Mouse (Mus musculus) thymus, postnatal 14 days (tissue): Measurements from ENCODE around the gene Tmem229a.

Experiments used
- DNase-seq: peaks from one replicate; pipeline ENCODE4 v3.0.0; 2021

Tmem229a gene

DNA sequence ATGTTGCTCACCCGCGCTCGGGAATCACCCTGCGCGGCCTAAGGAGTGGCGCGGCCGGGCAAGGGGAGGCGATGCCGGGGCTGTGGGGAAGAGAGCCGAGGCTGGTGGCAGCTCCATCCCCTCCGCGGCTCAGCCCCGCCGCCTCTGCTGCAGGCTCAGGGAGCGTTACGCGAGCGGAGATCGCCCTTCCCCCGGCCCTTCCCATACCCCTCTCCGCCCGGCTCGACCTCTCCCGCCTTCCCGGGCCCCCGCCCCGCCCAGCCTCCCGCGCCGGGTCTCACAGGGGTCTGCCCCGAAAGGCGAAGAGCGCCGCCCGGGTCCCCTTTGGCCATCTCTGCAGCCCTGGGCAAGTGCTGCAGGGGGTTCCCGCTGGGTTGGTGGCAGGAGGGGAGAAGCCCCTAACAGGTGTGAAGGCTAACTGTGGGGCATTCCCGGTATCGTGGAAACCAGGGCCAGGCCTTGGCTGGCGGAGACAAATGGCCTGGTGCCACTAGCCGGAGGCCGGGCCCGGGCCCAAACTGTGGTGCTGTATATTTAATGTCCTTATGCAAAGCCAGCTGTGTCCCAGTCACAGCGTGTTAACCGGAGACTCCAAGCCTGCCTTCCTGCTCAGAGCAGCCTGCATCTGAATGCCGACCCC lies at the start of gene Tmem229a:
Gene Tmem229a (minus strand): TSS at position 352 of the 640 bp plus-strand sequence.
- peak; percentile 2 for DNase-seq

DNA sequence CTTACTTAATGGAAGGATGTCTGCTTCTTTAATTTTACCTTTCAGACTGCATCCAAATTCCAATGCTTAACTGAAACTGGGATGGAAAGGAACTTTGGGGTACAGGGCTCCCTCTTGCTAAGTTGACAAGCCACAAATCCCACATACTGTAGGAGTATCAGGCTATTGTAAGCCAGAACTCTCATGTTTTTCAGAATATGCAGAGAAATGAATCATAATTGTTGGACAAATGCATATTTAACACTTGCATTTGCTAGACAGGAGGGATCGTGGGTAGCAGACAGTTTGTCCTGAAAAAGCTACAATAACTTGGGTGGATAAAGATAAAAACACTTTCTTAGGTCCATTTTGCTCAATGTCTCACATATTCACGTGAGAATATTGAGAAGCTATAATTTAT lies 37.7 kb upstream of the Tmem229a start:
- no peak for DNase-seq

DNA sequence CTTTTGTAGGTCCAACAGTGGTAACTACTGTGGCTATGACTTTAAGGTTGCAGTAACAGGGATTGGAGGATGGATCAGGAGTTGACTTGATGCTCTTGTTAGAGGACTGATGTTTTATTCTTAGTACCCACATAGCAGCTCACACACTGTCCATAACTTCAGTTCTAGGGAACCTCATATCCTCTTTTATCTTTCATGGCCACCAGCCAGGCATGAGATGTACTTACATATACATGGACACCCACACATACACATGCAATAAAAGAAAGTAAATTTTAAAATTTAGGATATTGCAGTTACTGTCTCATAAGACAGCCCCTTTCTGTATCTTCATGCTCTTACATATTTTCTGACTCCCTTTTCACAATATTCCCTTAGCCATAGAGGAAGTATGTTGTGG lies 33.7 kb upstream of the Tmem229a start:
- DNase-seq: no peak

DNA sequence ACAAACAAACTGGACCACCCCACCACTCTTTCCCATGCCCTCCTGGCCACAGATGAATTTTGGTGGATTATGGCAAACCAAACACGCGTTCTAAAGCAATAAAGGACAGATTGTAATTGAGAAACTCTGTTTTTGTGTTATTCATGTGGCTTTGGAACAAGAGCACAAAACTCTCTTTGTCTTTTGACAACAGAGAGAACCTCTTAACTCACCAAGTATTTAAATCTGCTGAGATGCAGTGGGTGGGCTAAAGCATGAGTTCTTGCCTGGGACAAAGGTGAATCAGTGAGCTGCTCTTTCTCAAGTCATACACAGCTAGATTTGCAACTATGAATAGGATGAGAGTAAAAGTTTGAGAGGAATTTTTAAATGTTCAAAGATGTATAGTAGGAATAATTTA lies 20.1 kb upstream of the Tmem229a start:
- DNase-seq: no peak

DNA sequence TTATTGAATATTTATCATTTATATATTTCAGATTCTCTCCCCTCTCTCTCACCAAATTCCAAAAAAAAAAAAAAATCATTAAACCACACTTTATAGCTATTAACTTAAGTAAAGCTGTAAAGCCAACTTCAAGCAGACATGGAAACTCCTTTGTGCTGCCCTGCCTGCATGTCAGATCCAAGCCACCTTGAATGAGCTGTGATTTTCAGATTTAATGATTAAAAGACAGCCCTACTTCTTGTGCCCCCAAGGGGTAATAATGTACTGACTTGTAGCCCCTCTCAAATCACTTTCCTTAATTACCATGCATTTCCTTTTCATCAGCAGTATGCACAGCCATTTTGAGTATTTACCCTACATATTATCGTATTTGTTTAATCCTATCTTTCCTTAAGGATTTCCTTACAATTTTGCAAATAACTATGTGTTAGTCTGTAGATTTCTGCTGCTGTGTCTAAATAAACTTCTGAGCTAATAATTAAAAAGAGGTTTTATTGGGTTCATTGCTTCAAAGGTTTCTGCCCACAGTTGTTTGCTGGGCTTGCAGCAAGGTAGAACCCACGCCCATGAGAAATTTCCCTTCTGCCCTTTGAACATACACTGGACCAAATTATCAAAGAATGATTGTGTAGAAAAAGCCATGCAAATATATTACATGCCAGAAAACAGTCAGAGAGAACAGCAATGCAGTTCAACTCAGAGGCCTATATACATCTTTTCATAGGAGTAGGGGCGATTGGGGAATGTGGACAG lies 12.6 kb upstream of the Tmem229a start:
- no peak for DNase-seq

DNA sequence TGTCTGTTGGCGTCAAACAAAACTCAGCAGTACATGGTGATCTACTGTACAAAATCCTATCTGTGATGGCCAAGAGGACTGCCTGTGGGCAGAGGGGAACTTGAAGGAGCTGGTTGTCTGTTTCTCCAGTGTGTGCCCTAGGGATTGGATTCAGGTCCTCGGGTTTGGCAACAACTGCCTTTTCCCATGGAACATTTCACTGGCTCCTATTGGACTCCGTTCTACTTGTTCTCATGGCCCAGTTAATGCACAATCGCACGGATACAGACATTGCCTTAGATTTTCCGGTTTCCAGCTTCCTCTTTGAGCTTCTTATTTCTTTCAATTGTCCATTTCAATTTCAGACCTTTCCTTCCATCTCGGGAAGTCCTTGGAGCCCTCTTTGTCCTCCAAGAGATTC lies 11.6 kb upstream of the Tmem229a start:
- DNase-seq: no peak

DNA sequence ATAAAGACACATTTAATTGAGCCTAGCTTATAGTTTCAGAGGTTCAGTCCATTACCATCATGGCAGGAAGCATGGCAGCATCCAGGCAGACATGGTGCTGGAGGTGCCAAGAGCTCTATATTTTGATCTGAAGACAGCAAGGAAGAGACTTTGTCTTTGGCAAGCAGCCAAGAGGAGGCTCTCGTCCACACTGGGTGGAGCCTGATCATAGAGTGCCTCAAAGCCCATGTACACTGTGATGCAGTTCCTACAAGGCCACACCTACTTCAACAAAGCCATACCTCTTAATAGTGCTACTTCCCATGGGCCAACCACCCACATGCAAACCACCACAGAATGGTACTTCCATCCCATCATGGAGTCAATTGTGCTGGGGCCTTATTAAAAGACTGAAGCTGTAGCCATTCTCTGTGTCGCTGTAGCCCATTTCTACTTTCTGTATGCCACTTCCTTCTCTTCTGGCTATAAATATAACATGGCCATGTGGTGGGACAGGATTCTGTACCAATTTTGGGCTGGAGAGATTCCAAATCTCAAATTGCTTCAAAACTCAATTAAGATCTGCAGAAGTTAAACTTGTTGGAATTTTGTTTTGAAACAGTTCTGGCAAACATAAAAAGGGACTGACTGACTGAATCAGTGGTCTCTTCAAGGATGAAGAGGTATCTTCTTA lies 10.0 kb upstream of the Tmem229a start:
- DNase-seq: no peak

DNA sequence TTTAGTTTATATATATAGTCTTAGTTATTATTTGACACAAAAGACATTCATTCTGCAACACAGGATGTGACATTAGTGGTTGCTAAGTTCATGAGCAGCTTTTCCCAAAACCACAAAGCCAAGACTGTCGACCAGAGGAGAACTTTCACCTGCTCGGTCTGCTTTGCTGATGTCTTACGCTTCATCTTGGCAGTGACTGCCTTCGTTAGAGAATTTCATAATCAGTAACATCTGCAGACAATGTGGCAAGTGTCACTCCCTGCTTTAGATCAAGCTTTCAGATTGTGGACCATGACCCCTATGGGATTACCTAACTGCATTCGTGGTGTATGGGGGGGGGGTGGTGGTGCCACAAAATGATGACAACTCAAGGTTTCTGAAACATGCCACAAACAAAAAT lies 7.7 kb upstream of the Tmem229a start:
- DNase-seq: no peak

DNA sequence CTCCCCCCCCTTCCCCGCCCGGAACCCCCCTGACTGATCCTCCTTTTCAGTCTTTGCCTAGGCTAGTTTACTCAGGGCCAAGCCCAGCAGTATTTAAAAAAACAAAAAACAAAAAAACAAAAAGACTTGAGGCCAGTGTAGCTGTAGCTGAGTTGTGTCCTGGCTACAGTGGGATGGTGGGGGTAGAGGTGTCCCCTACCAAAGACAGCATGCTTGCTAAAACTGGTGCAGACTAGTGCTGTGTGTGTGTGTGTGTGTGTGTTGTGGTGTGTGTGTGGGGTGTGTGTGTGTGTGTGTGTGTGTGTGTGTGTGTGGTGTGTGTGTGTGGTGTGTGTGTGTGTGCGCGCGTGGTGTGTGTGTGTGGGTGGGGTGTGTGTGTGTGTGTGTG lies 483 bp upstream of the Tmem229a start:
- DNase-seq: no peak

DNA sequence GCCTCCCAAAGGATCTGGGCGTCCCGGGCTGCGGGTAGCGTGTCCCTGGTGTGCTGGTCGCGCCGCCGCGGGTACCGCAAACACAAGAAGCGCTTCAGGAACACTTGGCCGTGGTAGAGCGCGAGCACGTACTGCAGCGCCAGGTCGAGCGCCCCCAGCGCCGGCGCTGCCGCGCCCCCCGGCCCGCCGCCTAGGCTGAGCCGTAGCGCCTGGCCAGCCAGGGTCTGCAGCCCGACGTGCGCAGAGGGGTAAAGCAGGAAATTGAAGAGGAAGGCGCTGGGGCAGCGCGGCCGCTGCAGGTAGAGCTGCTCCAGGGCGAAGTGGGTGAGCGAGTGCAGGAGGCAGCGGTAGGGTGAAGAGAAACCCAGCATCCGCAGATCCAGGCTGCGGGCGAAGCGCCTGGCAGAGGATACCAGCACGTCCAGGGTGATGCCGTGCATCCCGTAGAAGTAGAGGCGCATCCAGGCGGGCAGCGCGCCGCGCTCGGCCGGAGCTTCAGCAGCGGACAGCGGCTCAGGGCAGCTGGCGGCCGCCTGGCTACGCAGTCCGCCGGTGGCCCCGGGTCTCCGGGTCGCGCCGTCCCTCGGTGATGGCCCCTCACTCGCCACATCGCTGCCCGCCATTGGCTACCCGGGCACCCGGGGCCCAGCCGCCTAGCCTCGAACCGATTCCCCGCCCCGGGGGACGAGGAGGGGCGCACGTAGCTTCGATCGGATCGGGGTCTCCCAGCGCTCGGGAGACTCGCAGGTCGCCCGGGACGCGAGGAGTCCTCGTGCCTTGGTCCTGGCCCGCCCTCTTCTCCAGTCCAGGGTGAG lies 759 bp downstream of the Tmem229a start:
- peak; percentile 4 for DNase-seq

DNA sequence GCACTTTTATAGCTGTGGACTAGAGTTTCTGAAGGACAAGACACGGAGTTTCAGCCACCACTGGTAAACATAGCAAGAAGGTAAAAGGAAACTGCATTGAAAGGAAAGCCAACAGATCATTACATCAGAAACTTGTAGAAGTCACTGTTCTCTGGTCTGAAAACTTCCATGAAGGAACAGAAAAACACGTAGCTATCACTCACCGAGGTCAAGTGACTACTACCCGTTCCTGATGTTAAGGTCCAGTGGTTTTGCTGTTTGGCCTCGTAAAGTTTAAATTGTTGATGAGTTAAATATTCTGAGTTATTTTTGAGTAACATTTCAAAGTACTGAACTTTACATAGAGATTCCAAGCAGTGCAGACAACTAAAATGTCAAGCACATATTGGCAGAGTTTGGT lies 2.0 kb downstream of the Tmem229a start:
- DNase-seq: no peak

DNA sequence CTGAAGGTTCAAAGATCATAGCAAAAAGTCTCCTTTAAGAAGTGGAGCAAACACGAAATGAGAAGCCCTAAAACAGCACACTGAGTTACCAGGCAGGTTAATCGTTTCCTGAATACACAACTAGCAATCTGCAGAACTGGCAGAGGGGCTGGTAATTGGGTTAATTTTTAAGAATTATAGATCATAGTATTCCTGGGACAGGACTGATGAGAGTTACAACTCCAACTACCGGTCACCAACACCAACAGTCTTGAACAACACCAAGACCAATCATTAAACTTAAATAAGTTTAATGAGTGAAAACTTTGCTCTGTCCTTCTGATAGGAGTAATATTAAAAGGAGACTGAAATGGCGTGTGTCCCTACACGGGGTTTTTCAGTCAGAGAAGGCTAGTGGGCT lies 3.8 kb downstream of the Tmem229a start:
- no peak for DNase-seq

DNA sequence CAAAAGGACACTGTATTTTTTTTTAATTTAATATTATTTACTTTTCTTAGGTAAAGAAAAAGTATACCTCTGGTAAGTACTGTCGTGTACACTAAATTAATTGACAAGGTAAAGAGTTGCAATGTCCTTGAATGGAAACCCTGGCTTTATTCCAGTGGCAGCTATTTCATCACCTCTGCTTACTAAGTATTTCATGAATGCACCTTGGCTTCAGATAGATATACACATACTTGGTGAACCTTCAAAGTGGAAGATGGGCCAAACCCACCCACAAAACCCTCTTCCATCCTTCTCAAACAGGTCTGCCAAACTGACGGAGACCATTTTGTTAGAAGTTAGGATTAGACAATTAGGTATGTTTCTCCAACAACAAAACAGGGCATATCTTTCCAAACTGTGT lies 5.4 kb downstream of the Tmem229a start:
- no peak for DNase-seq

DNA sequence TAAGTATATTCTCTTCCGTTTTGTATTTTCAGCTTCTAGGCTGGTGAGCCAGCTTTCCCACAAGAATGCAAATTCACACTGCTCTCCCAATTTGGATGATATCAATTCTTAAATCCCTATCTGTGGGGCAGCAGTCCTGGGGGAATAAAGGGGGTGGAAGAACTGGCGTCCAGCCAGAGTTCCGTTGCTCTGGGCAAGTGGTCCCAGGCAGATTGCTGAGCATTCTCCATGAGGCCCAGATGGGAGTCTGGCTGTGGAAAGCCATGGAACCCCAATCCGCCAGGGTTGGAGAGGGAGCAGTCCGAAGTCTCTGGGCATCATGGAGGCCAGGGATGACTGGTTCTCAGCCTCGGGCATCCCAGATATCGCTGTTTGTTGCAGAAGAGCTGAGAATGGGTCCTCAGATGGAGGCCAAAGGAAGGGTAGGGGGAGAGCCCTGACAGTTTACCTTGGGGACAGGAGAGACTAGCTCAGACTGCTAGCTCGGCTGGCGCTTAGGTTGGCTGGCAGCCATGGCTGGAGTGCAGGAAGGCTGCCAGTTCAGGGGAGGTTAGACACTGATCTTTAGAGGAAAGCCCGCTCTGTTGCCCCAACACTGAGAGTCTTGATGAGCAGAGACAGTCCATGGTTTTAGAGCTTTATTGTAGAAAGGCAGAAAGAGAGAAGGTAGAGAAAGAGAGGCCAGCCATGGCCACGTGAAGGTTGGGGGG lies 30.9 kb downstream of the Tmem229a start:
- DNase-seq: no peak

DNA sequence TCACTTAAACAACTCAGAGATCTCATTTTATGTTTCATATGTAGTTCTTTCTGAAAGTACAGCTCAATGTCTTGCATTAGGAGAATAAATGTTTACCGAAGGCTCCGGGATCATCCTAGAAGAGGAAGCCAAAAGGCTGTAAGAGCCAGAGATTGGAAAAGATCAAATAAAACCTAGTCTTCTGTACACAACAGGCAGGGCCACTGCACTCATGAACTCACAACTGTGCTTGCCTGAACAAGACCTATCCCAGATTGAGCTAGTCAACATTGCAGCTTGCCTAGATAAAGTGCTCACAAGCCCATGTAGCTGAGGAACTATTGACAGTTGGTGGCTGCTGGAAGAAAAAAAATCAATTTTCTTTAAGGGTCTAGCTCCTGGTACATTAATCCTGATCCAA lies 42.5 kb downstream of the Tmem229a start:
- DNase-seq: no peak

DNA sequence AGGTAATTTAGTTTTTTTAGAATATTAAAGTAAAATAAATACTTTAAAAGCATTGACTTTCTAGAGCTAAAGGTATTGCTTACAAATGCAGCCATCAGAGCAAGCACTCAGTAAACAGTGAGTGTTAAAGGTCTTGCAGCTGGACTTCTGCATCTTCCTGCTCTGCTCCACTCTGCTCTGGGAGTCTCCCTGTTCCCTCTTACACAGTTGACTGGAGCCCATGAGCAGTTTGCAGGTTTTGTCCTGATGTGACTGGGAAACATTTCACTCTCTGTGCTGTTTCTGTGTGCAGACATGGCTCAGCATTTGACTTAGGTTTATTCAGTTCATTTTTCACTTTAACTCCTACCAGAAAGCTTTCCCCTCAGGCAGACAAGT lies 45.4 kb downstream of the Tmem229a start:
- no peak for DNase-seq

DNA sequence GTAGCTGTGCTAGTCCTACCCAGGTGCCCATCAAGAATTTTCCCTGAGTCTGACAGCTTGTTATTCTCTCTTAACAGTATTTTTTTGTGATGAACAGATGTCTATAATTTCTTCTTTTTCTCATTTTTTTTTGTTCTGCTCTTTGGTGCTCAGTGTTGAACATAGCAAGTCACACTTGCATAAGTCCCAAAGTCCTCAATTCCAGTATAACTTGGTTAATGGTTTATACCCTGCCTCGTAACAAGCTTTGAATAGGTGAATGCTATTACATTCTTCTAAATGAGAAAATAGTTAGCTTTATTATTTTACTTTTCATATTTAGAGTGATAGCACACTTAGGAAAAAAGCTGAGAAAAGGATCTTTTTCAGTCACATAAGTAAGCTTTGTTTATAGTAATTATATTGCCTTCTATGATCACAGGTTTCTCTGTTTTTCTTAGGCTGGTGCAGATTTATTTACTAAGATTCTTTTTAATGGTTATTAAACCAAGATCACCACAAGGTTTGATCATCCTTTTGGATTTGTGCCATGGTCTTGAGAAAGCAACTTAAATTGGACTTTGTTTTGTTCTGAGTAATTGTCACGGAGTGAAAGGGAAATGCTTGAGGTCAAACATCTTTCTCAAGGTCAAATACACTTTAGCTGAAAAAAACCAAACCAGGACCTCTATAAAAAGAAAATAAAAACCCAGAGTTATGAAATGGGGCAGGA lies 45.9 kb downstream of the Tmem229a start:
- no peak for DNase-seq

DNA sequence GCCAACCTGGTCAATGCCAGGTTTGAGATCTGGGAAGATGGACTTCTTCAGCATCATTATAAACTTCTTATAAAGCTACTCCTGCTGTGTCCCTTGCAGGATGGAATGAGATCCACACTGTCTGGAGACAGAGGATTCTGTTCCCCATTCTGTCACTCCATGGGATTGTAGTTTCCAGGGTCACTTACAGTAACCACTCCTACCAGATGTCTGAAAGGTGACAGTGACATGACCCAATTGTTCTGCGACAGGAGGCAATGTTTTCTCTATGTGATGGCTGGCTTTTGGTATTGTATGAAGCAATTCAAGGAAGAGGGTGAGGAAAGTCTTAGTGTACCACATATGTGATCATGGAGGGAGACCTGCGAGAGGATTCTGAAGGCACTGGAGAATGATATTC lies 48.3 kb downstream of the Tmem229a start:
- no peak for DNase-seq

DNA sequence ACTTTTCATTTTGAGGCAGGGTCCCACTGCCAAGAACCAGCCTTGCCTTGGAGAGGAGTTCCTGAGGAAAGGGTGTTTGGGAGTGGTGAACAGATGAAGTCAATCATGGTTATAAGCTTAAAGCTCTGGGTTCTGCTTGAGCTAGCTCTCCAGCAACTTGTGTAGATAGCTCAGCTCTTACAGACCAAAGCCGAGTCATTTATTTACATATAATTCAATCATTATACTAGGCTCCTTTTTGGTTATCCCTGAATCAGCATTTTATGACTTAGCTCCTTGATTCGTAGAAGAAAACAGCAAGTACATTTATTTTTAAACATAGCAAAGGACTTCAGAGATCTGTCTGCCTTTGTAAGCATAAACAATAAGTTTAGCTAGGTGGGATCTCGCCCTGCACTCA lies 51.0 kb downstream of the Tmem229a start:
- no peak for DNase-seq
